Mouse (Mus musculus) limb, embryonic 12.5 days (tissue): ENCODE results near the gene Dcaf1. TPM values are rescaled to one million over a fixed set of nuclear protein-coding genes. Genes with fewer than 3 reads are reported as not detected.

Experiments used
- ATAC-seq: fragments of 200-750 bp; cut with Nextera tagmentation; 2 replicates; pipeline ENCODE4 v1.8.0; 2017; ENCODE audit warnings: low read depth, moderate TSS enrichment; ENCODE audit not compliant: insufficient number of reproducible peaks, insufficient read depth, low FRiP score, low TSS enrichment
- H3K27ac ChIP-seq: fragments of 300-500 bp; sonication (generic); 2 replicates; pipeline ENCODE4 v1.5.1; 2016; ENCODE audit warnings: mild to moderate bottlenecking, moderate library complexity
- H3K27me3 ChIP-seq: fragments of 300-500 bp; sonication (generic); 2 replicates; pipeline ENCODE4 v1.6.1; 2016; ENCODE audit warnings: mild to moderate bottlenecking, moderate library complexity
- H3K36me3 ChIP-seq: fragments of 300-500 bp; sonication (generic); 2 replicates; pipeline ENCODE4 v1.6.1; 2016; ENCODE audit warnings: mild to moderate bottlenecking, moderate library complexity
- H3K4me1 ChIP-seq: fragments of 300-500 bp; sonication (generic); replicated peaks from 2 replicates; pipeline ENCODE4 v1.6.1; 2016
- H3K4me2 ChIP-seq: fragments of 300-500 bp; sonication (generic); 2 replicates; pipeline ENCODE4 v1.6.1; 2016; ENCODE audit warnings: mild to moderate bottlenecking, moderate library complexity
- H3K4me3 ChIP-seq: fragments of 300-500 bp; sonication (generic); replicated peaks from 2 replicates; pipeline ENCODE4 v1.5.1; 2016; ENCODE audit warnings: mild to moderate bottlenecking
- H3K9ac ChIP-seq: fragments of 300-500 bp; sonication (generic); replicated peaks from 2 replicates; pipeline ENCODE4 v1.6.1; 2016; ENCODE audit warnings: mild to moderate bottlenecking, moderate library complexity
- H3K9me3 ChIP-seq: fragments of 300-500 bp; sonication (generic); 2 replicates; pipeline ENCODE4 v1.6.1; 2016; ENCODE audit warnings: mild to moderate bottlenecking, moderate library complexity
- WGBS: fragments of 180-500 bp; shearing (Covaris S2); methylation state at CpG from one replicate; pipeline ENCODE4 v1.1.7; 2016; 5-methylcytosine and 5-hydroxymethylcytosine counted together
- polyA plus RNA-seq: library from polyadenylated mRNA; unstranded; fragments of >200 nt; fragmentation: Nextera tagmentation; extraction: Ambion mirVana; gene quantifications from 2 replicates; pipeline ENCODE4 v1.2.1, GENCODE M21; 2016

Dcaf1 gene
- polyA plus RNA-seq, 1 experiment from 2014 or later = 22.3 TPM

DNA sequence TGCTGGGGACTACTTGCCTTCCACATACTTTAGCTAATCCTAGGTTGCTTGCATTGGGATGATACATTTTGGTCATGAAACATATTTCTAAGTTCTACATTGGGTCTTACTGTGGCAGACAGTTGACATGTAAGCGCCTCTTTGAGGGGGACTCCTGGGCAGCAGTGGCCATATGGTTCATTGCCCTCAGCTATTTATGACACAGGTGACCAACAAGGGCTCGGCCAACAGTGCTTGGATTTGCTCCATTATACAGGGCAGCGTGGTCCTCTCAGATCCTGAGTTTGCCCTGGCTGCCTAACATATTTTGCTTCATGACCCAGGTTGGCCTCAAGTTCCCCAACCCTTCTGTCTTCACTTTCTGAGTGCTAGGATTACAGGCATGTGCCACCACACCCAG lies 55.0 kb downstream of the Dcaf1 start:
- Histone ChIP-seq H3K4me3 (no peak overlapping the region), H3K4me2 (no peak overlapping the region), H3K9ac (no peak overlapping the region), H3K9me3 (no peaks in the 10 kb centered on the region), H3K36me3 (peaks cover 88% of the 10 kb centered on the region), H3K27ac (no peak overlapping the region), H3K4me1 (peaks cover 8% of the 10 kb centered on the region), H3K27me3 (no peaks in the 10 kb centered on the region)
- WGBS = 83% methylated on average over 3 of the region's 3 CpGs
- no peak for ATAC-seq

DNA sequence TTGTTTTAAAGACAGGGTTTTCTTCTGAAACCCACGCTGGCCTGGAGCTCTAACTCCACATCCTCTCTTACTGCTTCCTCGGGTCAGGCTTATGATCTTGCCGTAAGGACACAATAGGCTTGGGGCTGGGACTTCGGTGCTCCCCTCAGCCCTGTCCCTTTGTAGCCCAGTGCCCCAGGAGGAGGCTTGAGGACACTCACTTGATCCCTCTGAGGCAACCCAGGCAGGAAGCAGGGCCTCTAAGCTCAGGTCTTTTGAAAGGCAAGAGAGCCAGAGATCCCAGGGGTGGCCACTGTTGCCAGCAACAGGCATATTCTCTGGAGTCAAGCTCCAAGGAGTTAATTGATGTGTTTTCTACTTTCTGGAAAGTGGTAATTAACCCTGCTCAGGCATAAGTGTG lies 57.8 kb downstream of the Dcaf1 start:
- H3K9me3 ChIP-seq = no peaks in the 10 kb centered on the region
- ATAC-seq = no peak
- no peak overlapping the region for H3K4me3 ChIP-seq
- H3K4me1 ChIP-seq = peaks cover 34% of the 10 kb centered on the region
- H3K9ac ChIP-seq = no peak overlapping the region
- WGBS = 86% methylated on average over 4 of the region's 4 CpGs
- H3K27me3 ChIP-seq = no peaks in the 10 kb centered on the region
- H3K27ac ChIP-seq = no peak overlapping the region
- no peak overlapping the region for H3K4me2 ChIP-seq
- H3K36me3 ChIP-seq = peaks cover 88% of the 10 kb centered on the region

DNA sequence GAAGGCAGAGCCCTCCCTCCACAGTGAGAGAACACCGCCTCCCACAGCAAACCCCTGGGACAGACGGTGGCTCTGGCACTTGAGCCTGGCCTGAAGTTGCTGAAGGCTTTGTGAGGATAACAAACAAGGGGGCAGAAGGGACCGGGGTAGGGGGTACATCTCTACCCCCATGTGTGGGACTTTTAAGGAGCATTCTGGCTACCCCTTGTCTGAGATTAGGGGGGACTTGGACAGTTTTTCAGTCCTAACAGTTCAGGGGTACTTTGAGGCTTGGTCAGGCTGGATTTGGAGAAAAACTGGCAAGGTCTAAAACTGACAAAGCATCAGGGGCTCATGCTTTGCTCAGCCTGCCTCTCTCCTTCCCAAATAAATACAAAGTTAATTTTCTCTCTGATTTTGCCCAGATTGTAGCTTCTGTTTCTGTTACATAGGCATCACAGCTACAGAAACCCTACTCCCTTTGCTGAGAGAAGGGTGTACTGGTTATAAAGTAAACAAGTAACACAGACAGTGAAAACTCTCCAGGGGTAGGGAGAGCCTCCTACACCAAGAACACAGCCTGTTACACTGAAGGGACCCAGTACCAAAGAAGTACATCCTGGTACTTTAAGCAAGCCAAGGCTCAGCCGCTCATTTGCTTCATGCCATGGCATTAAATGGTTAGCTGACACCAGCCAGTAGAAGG lies 59.5 kb downstream of the Dcaf1 start:
- peaks cover 83% of the 10 kb centered on the region for H3K36me3 ChIP-seq

DNA sequence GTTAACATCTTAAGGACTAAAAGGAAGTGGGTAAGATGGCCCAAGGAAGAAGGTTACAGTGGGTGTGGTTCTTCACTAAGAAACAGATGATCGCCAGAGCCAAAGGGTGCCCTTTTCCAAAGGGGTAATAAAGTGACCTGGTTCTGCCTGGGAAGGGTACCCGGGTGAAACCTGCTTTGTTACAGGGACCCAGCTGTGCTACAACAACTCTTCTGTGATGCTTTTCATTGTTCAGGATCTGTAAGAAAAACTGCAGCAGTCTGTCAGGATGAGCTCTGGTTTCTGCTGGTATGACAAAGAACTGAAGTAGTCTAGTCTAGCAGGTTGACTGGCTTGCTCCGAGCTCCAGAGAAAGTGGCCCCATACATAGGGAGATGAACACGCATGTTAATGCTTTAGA lies 60.5 kb downstream of the Dcaf1 start:
- no peak overlapping the region for H3K4me3 ChIP-seq
- H3K9me3 ChIP-seq = no peaks in the 10 kb centered on the region
- H3K4me1 ChIP-seq = peaks cover 48% of the 10 kb centered on the region
- peaks cover 74% of the 10 kb centered on the region for H3K36me3 ChIP-seq
- no peak overlapping the region for H3K4me2 ChIP-seq
- no peak overlapping the region for H3K27ac ChIP-seq
- no peak for ATAC-seq
- no peaks in the 10 kb centered on the region for H3K27me3 ChIP-seq
- WGBS = 81% methylated on average over 4 of the region's 4 CpGs
- H3K9ac ChIP-seq = no peak overlapping the region

More for the DNA sequence above, 59.5 kb downstream of the Dcaf1 start:
- H3K9ac ChIP-seq = 0 out of 2 replicates have a peak overlapping the region, but pooled peaks have one; percentile 12
- H3K27me3 ChIP-seq = no peaks in the 10 kb centered on the region
- no peak for ATAC-seq
- H3K27ac ChIP-seq = 0 out of 2 replicates have a peak overlapping the region, but pooled peaks have one; percentile 17
- no peak overlapping the region for H3K4me2 ChIP-seq
- no peak overlapping the region for H3K4me3 ChIP-seq
- H3K9me3 ChIP-seq = no peaks in the 10 kb centered on the region
- 55% methylated on average over 4 of the region's 4 CpGs for WGBS
- peaks cover 47% of the 10 kb centered on the region for H3K4me1 ChIP-seq

DNA sequence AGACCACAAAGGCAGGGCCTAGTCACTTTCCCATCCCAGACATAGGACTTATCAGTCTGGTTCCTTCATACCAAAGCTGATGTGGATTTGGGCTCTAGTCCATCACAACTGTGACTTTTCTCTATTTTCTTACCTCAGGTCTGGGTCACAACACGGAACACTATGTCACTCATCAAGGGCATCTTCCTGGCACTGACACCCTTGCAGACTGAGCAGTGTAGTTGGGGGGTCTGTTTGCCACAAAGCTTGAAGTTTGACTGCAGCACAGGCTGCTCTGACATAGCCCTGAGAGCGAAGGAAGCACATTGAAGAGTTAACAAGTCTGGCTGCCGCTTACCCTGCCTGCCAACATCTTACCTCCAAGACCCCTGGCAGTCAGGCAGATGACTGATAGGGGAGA lies 61.4 kb downstream of the Dcaf1 start:
- peak overlapping the region; percentile 98 for H3K4me2 ChIP-seq
- peaks cover 54% of the 10 kb centered on the region for H3K4me1 ChIP-seq
- WGBS = 74% methylated on average over 3 of the region's 3 CpGs
- H3K27me3 ChIP-seq = no peaks in the 10 kb centered on the region
- no peak for ATAC-seq
- no peaks in the 10 kb centered on the region for H3K9me3 ChIP-seq
- no peak overlapping the region for H3K27ac ChIP-seq
- peaks cover 74% of the 10 kb centered on the region for H3K36me3 ChIP-seq
- H3K4me3 ChIP-seq = peak overlapping the region; percentile 18
- no peak overlapping the region; the same call in 1 of the 2 replicates for H3K9ac ChIP-seq

DNA sequence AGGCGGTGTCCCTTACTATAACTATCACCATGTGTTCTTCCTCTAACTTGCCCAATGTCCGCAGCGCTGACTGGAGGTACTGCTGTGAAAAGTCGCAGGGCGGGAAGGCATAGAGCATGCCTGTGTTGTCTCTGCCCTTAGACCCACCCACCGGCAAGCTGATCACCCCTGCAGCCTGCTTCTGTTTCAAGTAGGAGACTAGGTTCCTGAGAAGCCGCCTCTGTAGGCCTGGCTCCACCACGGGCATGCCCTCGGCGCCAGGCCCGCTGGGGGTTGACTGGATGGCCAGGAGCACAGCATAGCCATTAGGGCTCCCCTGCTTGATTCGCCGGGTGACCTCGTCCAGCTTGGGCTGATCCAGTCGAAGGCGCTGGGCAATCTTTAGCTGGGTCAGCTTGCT lies 62.6 kb downstream of the Dcaf1 start:
- H3K4me3 ChIP-seq = peak overlapping the region; percentile 96
- peak overlapping the region; percentile 99 for H3K9ac ChIP-seq
- peak overlapping the region; percentile 98 for H3K4me2 ChIP-seq
- H3K27me3 ChIP-seq = no peaks in the 10 kb centered on the region
- 0 out of 2 replicates have a peak overlapping the region, but pooled peaks have one; percentile 9 for H3K27ac ChIP-seq
- peaks cover 74% of the 10 kb centered on the region for H3K36me3 ChIP-seq
- no peak for ATAC-seq
- H3K9me3 ChIP-seq = no peaks in the 10 kb centered on the region
- 28% methylated on average over 16 of the region's 16 CpGs for WGBS
- H3K4me1 ChIP-seq = peaks cover 59% of the 10 kb centered on the region

DNA sequence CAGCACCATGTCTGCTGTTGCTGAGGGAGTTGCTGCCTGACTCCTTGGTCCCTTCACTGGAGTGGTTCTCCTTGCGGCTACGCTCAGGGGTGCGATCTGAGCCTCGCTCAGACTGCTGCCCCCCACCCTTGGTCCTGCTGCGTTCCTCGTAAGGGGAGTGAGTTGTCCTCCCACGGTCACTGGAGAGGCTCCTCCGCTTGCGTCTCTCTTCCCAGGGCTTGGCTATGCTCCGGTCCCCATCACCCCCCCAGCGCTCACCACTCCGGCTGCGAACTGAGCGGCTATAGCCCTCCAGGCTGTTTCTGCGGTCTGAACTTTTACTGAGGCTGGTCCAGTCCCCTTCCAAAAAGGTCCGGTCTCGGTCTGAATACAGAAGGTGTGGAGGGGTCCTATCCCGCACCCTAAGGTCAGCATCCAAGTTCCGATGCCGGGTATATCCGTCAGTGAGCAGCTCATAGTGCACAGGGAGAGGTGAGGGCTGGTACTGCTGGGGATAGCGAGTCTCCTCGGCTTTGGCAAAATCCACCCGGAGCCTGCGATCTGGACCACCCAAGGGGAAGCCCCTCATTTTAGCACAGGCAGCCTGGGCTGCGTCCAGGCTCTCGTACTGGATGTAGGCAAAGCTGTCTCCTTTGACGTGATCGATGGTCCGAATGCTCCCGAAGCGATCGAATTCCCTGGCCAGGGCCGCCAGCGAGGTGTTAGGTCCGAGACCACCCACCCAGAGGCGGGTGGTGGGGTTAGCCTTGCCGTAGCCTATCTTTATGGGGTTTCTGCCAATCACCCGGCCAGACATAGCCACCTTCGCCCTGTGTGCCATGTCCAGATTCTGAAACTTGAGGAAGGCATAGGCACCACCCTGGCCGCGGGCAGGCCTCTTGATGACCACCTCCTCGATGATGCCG lies 63.6 kb downstream of the Dcaf1 start:
- peak overlapping the region; percentile 96 for H3K4me3 ChIP-seq
- H3K9ac ChIP-seq = peak overlapping the region; percentile 99
- 21% methylated on average over 44 of the region's 44 CpGs for WGBS
- peak overlapping the region; percentile 98 for H3K4me2 ChIP-seq
- ATAC-seq = no peak
- H3K27me3 ChIP-seq = no peaks in the 10 kb centered on the region
- no peaks in the 10 kb centered on the region for H3K9me3 ChIP-seq
- H3K36me3 ChIP-seq = peaks cover 76% of the 10 kb centered on the region
- peaks cover 67% of the 10 kb centered on the region for H3K4me1 ChIP-seq
- H3K27ac ChIP-seq = peak overlapping the region; percentile 93

DNA sequence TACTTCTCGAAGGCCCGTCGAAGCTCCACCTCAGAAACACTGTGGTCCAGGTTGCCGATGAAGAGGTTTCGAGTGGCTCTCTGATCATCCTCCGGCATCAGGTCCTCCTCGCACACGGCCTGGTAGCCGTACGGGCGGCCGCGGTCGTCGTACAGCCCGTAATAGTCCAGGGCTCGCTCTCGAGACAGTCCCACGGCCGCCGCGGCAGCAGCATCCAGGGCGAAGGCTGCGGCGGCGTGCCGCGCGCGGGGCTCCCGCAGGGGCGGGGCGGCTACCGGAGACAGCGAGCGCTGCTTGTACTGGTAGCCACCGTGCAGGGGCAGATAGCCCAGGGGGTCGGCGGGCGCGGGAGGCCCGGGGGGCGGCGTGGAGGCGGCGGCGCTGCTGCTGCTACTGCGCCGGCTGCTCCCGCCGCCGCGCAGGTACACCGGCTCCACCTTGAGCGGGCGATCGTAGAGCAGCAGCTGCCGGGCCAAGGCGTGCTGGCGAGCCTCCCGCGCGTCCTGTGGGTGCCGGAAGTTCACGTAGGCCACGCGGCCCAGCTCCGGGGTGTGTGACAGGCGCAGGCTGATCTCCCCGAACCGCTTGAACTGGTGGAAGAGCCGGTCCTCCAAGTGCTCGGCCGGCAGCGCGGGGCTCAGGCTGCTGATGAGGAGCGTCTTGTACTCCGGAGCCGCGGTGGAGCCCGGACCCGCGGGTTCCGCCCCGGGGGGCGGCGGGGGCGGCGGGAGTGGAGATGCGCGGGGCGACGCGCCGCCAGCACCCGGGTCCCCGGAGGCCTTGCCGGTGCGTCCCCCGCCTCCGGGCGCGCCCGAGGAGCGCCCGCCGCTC lies 64.4 kb downstream of the Dcaf1 start:
- H3K27me3 ChIP-seq = no peaks in the 10 kb centered on the region
- no peak for ATAC-seq
- H3K4me3 ChIP-seq = peak overlapping the region; percentile 96
- H3K27ac ChIP-seq = peak overlapping the region; percentile 93
- peak overlapping the region; percentile 98 for H3K4me2 ChIP-seq
- no peaks in the 10 kb centered on the region for H3K9me3 ChIP-seq
- peak overlapping the region; percentile 99 for H3K9ac ChIP-seq
- H3K4me1 ChIP-seq = peaks cover 73% of the 10 kb centered on the region
- WGBS = under 1% methylated on average over 82 of the region's 107 CpGs
- H3K36me3 ChIP-seq = peaks cover 77% of the 10 kb centered on the region

DNA sequence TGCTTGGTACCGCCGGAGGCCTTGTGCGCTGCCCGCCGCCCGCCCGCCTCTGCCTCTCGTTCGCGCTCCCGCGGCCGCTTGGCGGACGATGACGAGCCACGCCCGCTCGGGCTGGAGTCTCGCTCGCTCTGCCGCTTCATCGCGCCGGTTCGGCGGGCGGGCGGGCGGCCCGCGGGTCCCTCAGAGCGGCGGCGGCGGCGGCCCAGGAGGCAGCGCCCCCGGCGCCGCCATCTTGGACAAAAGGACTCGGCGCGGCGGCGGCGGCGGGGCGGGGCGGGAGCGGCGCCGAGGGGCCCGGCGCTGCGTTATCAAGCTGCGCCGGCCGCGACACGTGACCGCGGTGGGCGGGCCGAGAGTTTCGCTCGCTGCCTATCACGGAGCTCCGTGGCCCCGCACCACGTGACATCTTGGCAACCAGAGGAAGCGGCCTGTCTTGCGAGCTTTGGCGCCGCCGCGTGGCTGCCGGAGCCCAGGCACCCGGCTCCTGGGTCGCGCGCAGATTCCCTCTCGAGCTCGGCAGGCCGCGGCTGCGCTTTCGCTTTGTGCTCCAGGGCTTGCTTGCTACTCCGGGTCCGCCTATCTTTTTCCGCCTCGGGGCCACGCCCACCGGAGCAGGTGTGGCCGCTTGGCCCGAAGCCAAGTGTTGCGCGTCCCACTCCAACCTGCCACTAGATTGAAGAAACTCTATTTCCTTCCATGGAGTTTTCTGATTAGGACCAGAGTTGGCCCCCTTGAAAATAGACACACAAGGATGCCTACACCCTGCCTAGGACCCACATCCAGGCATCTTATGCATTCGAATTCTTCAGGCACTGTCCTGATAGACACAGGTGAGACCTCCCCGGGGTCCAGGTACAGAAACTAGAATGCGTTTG lies 65.4 kb downstream of the Dcaf1 start, which contains the start of gene Rbm15b:
TSS of gene Rbm15b (minus strand) at position 601 of the 875 bp plus-strand sequence.
- Histone ChIP-seq H3K36me3 (peaks cover 68% of the 10 kb centered on the region), H3K9me3 (no peaks in the 10 kb centered on the region), H3K27ac (peak within 1 kb of the TSS; percentile 93), H3K4me3 (peak within 1 kb of the TSS; percentile 96), H3K9ac (peak within 1 kb of the TSS; percentile 99), H3K4me1 (peaks cover 64% of the 10 kb centered on the region), H3K4me2 (peak within 1 kb of the TSS; percentile 98), H3K27me3 (no peaks in the 10 kb centered on the region)
- peak; percentile 53 for ATAC-seq
- 2% methylated on average over 101 of the region's 101 CpGs for WGBS

DNA sequence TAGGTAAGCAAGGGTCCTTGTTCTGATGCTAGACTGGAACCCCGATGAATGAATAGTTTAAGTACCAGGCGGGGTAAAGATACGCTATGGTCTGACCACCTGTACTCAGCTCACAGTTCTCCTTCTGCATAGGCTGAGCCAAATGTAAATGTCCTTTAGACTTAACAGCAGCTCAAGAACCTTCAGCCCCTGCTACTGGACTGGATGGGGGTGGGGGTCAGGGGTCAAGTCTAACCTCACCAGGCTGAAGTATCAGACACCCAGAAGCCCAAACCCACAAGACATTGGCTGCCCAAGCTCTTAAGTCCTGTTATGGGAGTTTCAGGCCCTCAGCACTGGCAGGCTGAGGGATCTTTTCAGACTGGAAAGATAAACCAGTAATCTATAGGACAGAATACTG lies 66.7 kb downstream of the Dcaf1 start:
- Histone ChIP-seq H3K4me2 (no peak overlapping the region), H3K9ac (no peak overlapping the region), H3K4me1 (peaks cover 55% of the 10 kb centered on the region), H3K27ac (no peak overlapping the region), H3K9me3 (no peaks in the 10 kb centered on the region), H3K27me3 (no peaks in the 10 kb centered on the region), H3K36me3 (peaks cover 55% of the 10 kb centered on the region), H3K4me3 (no peak overlapping the region)
- 96% methylated on average over 3 of the region's 3 CpGs for whole genome bisulfite sequencing
- ATAC-seq = no peak
